Mouse (Mus musculus) bone marrow, adult 2 months (tissue): ENCODE data around the gene Olfml3.

Experiments
- CTCF ChIP-seq: fragments of 200-500 bp; IDR thresholded peaks from 2 replicates; pipeline ENCODE4 v1.5.1; 2011; ENCODE audit warnings: low read length, control low read depth; ENCODE audit not compliant: control insufficient read depth, insufficient read depth
- POLR2A ChIP-seq: fragments of 200-500 bp; IDR thresholded peaks from 2 replicates; pipeline ENCODE4 v1.6.1; 2011; ENCODE audit warnings: low read depth, mild to moderate bottlenecking, control low read depth, low read length, borderline replicate concordance; ENCODE audit not compliant: control insufficient read depth

- TF ChIP-seq CTCF (no peak), POLR2A (no peak)
These were observed 53.9 kb downstream of the Olfml3 start for GRCm38 (mm10) chr3:103683966-103684319.
